21 mouse cellular contexts compared by ENCODE assay signal in the genomic region with DNA sequence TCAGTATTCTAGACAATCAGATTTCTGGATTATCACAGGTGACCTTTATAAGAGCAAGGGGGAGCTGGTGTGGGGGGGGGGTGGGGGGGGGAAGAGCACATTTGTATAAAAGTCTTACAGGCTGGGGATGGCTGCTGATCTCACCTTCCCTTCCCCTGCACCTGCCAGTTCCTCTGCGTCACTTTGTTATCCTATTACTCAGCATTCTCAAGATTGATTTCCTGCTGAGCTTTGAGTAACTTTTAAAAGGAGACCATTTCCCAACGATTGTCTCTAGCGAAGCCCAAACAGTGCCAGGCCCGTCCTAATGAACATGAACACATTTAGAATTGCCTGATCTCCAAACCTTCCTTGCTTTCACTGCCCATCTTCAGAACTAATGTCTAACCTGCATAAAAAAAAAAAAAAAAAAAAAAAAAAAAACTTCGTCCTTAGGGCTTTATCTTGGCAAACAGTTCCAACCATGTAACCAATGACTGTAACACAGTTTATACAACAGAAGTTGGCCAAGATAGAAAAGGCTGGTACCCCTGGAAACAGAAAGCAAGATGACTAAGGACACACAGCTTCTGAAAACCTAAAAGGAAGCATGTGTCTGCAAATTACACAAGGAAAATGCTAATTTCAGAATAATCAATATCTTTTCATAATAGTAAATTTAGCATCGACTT. TPM values are rescaled to one million over a fixed set of nuclear protein-coding genes. Genes with fewer than 3 reads are reported as not detected.
DNase-seq lines count a peak whose midpoint lies in the region; ATAC-seq and TF ChIP-seq lines count a peak whose summit lies in the region.
"Had no signal": no experiment of that assay in that cellular context is flagged by ENCODE, and none has a peak within 500 bp of the region (broad histone marks: within the 10 kb centered on the region; RNA-seq: fewer than 3 reads in every experiment).

No protein-coding gene starts in this region.

- H3K27ac ChIP-seq in liver, embryonic 14.5 days = no peak overlapping the region
- no peak overlapping the region for H3K27ac ChIP-seq in liver, embryonic 12.5 days
- H3K27ac ChIP-seq: forebrain, embryonic 10.5 days; gastrocnemius, adult 2 months; heart, embryonic 13.5 days; hindbrain, embryonic 13.5 days; intestine, embryonic 15.5 days; layer of hippocampus, adult 2 months; lung, embryonic 15.5 days; macrophage; midbrain, embryonic 13.5 days; neural tube, embryonic 12.5 days had no signal

- H3K9me3 ChIP-seq in liver, embryonic 14.5 days (ENCODE audit: control insufficient read depth, low read length) = no peaks in the 10 kb centered on the region
- H3K9me3 ChIP-seq in liver, embryonic 12.5 days (replicated peaks) = no peaks in the 10 kb centered on the region
- H3K9me3 ChIP-seq: forebrain, embryonic 10.5 days; heart, embryonic 13.5 days; hindbrain, embryonic 13.5 days; intestine, embryonic 15.5 days; lung, embryonic 15.5 days; midbrain, embryonic 13.5 days; neural tube, embryonic 12.5 days had no signal

- 28% methylated on average over 6 of the region's 6 CpGs for WGBS in liver, embryonic 14.5 days (ENCODE audit: insufficient replicate concordance)
- WGBS in liver, embryonic 12.5 days (ENCODE audit: insufficient replicate concordance) = 27% methylated on average over 6 of the region's 6 CpGs

- no peak for TF ChIP-seq CTCF in liver, embryonic 14.5 days (IDR thresholded peaks at IDR 0.05; ENCODE audit: low read depth)

- no peaks in the 10 kb centered on the region for H3K36me3 ChIP-seq in liver, embryonic 14.5 days (replicated peaks; ENCODE audit: control insufficient read depth, insufficient read depth, low read depth)
- no peaks in the 10 kb centered on the region for H3K36me3 ChIP-seq in liver, embryonic 12.5 days
- H3K36me3 ChIP-seq: forebrain, embryonic 10.5 days; heart, embryonic 13.5 days; hindbrain, embryonic 13.5 days; intestine, embryonic 15.5 days; lung, embryonic 15.5 days; midbrain, embryonic 13.5 days; neural tube, embryonic 12.5 days had no signal

- H3K9ac ChIP-seq in liver, embryonic 14.5 days (replicated peaks) = no peak overlapping the region
- H3K9ac ChIP-seq in liver, embryonic 12.5 days = no peak overlapping the region
- H3K9ac ChIP-seq: forebrain, postnatal 0 days; heart, embryonic 13.5 days; hindbrain, embryonic 13.5 days; intestine, embryonic 15.5 days; lung, embryonic 15.5 days; midbrain, embryonic 13.5 days; neural tube, embryonic 12.5 days had no signal

- H3K4me3 ChIP-seq in liver, embryonic 14.5 days (ENCODE audit: insufficient read depth in 1 of 2, low read depth in 2 of 2, low read length in 2 of 2) = no peak overlapping the region
- H3K4me3 ChIP-seq in liver, embryonic 12.5 days = no peak overlapping the region
- H3K4me3 ChIP-seq: forebrain, embryonic 10.5 days; gastrocnemius, adult 2 months; heart, embryonic 13.5 days; hindbrain, embryonic 13.5 days; intestine, embryonic 15.5 days; layer of hippocampus, adult 2 months; lung, embryonic 15.5 days; midbrain, embryonic 13.5 days; neural tube, embryonic 12.5 days had no signal

- no peaks in the 10 kb centered on the region for H3K4me1 ChIP-seq in liver, embryonic 14.5 days (replicated peaks; ENCODE audit: control insufficient read depth in 2 of 2, insufficient read depth in 2 of 2, low read length in 1 of 2)
- H3K4me1 ChIP-seq in liver, embryonic 12.5 days = peaks cover 8% of the 10 kb centered on the region; the same call in 1 of the 2 replicates

- H3K4me2 ChIP-seq in liver, embryonic 14.5 days (ENCODE audit: low read depth) = no peak overlapping the region
- H3K4me2 ChIP-seq in liver, embryonic 12.5 days = no peak overlapping the region
- H3K4me2 ChIP-seq: heart, embryonic 13.5 days; hindbrain, embryonic 13.5 days; intestine, embryonic 15.5 days; lung, embryonic 15.5 days; midbrain, embryonic 13.5 days; neural tube, embryonic 12.5 days had no signal

- no peak for DNase-seq in liver, embryonic 14.5 days (ENCODE audit: low read depth in 3 of 3, low spot score in 3 of 3)
- peak; percentile 29 for DNase-seq in CD4-positive, CD25-positive, alpha-beta regulatory T cell, adult 2 months (ENCODE audit: low read depth, low spot score)
- peak; percentile 47 for DNase-seq in R1 (ENCODE audit: low read depth, low spot score)
- DNase-seq in embryo, embryonic 11 days = no peak
- no peak for DNase-seq in layer of hippocampus, adult 18-20 months (ENCODE audit: low spot score in 2 of 2)
- DNase-seq: adrenal gland, adult 8-10 months; B cell, adult 2 months; cerebellum, adult 9-11 months; forebrain, postnatal 0 days; gastrocnemius, adult 2 months had no signal

- ATAC-seq in liver, embryonic 14.5 days (ENCODE audit: insufficient read depth) = no peak
- ATAC-seq in liver, embryonic 12.5 days = no peak
- ATAC-seq in megakaryocyte progenitor cell, adult 5-6 weeks (replicated peaks; ENCODE audit: poor library complexity) = peak; percentile 74
- ATAC-seq: forebrain, postnatal 0 days; intestine, embryonic 15.5 days; midbrain, embryonic 13.5 days had no signal

- H3K27me3 ChIP-seq in liver, embryonic 14.5 days (ENCODE audit: control insufficient read depth, insufficient read depth, low read length) = no peaks in the 10 kb centered on the region
- peaks cover 21% of the 10 kb centered on the region for H3K27me3 ChIP-seq in liver, embryonic 12.5 days (replicated peaks)
- H3K27me3 ChIP-seq: heart, embryonic 13.5 days; hindbrain, embryonic 13.5 days; intestine, embryonic 15.5 days; lung, embryonic 15.5 days; midbrain, embryonic 13.5 days; neural tube, embryonic 12.5 days had no signal

- TF ChIP-seq EP300 in liver, embryonic 14.5 days (IDR thresholded peaks at IDR 0.05; ENCODE audit: low read depth) = 0 out of 2 replicates have a peak, but pooled peaks have one; percentile 17

RNA-seq across cellular contexts. Expression of a gene that starts 29.9 kb away (rescaled TPM):
- 16.2 and 23.5 TPM in 2 replicates for polyA plus RNA-seq in liver, embryonic 14.5 days (2012; rRNA removed)
- polyA plus RNA-seq in liver, embryonic 14.5 days (2014; fragmentation: Nextera tagmentation; extraction: Ambion mirVana) = 23.1 and 23.9 TPM in 2 replicates
- 50.2 and 52.5 TPM in 2 replicates for polyA plus RNA-seq in liver, embryonic 12.5 days (2016; fragmentation: Nextera tagmentation; extraction: Ambion mirVana)
- 106 and 109 TPM in 2 replicates for total RNA-seq in megakaryocyte progenitor cell, adult 5-6 weeks (2015)
- 55.6 and 61.3 TPM in 2 replicates for total RNA-seq in megakaryocyte progenitor cell, adult 5-6 weeks (2017)
- total RNA-seq in layer of hippocampus, adult 18-20 months (2021) = 10 to 100 TPM; 59.8 to 59.9 TPM

RNA-seq across cellular contexts. Expression of a gene that starts 35.3 kb away (rescaled TPM):
- polyA plus RNA-seq in liver, embryonic 14.5 days (2012; rRNA removed) = 14.0 and 15.0 TPM in 2 replicates
- polyA plus RNA-seq in liver, embryonic 14.5 days (2014; fragmentation: Nextera tagmentation; extraction: Ambion mirVana) = 22.7 and 25.6 TPM in 2 replicates
- 14.6 and 15.2 TPM in 2 replicates for polyA plus RNA-seq in liver, embryonic 12.5 days (2016; fragmentation: Nextera tagmentation; extraction: Ambion mirVana)
- 5.9 and 7.6 TPM in 2 replicates for total RNA-seq in megakaryocyte progenitor cell, adult 5-6 weeks (2015)
- total RNA-seq in megakaryocyte progenitor cell, adult 5-6 weeks (2017) = 4.5 and 6.7 TPM in 2 replicates
- 1 to 10 TPM; 3.2 to 6.1 TPM for total RNA-seq in layer of hippocampus, adult 18-20 months (2021)

Comparison
In these comparisons a context has a peak if more than half of its experiments do, and no peak if none do; other contexts are left out.
1. DNase-seq: peak in CD4-positive, CD25-positive, alpha-beta regulatory T cell, adult 2 months (single experiment) and R1 (single experiment); none in liver, embryonic 14.5 days (0 of 3), embryo, embryonic 11 days (single experiment) and layer of hippocampus, adult 18-20 months (0 of 2).